Mouse (Mus musculus) CH12.LX (cell line): ENCODE data around the gene Ccdc88c.

Source experiments
- CTCF ChIP-seq, 2 experiments: IDR thresholded peaks in 1 of 2; conservative IDR thresholded peaks in 1 of 2; 2 replicates each; pipeline ENCODE4 v1.5.1; 2011 to 2012; ENCODE audit warnings: low read depth in 2 of 2, low read length in 2 of 2, improper control_type of control experiment in 1 of 2, inconsistent platforms in 1 of 2, mild to moderate bottlenecking in 1 of 2, moderate library complexity in 1 of 2
- EP300 ChIP-seq: IDR thresholded peaks from 2 replicates; pipeline ENCODE4 v1.6.1; 2011; ENCODE audit warnings: low read length, improper control_type of control experiment
- MAX ChIP-seq: IDR thresholded peaks from 2 replicates; pipeline ENCODE4 v1.6.1; 2011; ENCODE audit warnings: low read length, improper control_type of control experiment
- MXI1 ChIP-seq: IDR thresholded peaks from 2 replicates; pipeline ENCODE4 v1.6.1; 2011; ENCODE audit warnings: mild to moderate bottlenecking, low read depth, low read length, improper control_type of control experiment
- SIN3A ChIP-seq: IDR thresholded peaks from 2 replicates; pipeline ENCODE4 v1.6.1; 2012; ENCODE audit warnings: low read length, improper control_type of control experiment, inconsistent platforms
- ZKSCAN1 ChIP-seq: IDR thresholded peaks from 2 replicates; pipeline ENCODE4 v1.6.1; 2012; ENCODE audit warnings: low read depth, inconsistent platforms, low read length, improper control_type of control experiment, borderline replicate concordance
- ZNF384 ChIP-seq: IDR thresholded peaks from 2 replicates; pipeline ENCODE4 v1.6.1; 2012; ENCODE audit warnings: low read depth, low read length, improper control_type of control experiment, inconsistent platforms

GRCm38 (mm10) chr12:101074821-101075429, 46.1 kb upstream of the Ccdc88c start:
- TF ChIP-seq CTCF (conservative IDR thresholded peaks at IDR 0.05 in 1 of 2, IDR thresholded peaks at IDR 0.05 in 1 of 2; ENCODE audit: low read depth in 2 of 2, low read length in 2 of 2) (no peak), ZKSCAN1 (no peak), SIN3A (no peak), MAX (no peak), EP300 (no peak), ZNF384 (no peak), MXI1 (no peak)
